In genomic region chr19:45812115-45812514, GRCm38 (mm10) we compare ENCODE assay signal across 7 mouse cellular contexts. TPM values are rescaled to one million over a fixed set of nuclear protein-coding genes. Genes with fewer than 3 reads are reported as not detected.
A peak's percentile ranks its signal among the peaks of the same experiment; 100 is the strongest.
DNase-seq lines count a peak whose midpoint lies in the region; ATAC-seq and TF ChIP-seq lines count a peak whose summit lies in the region.

No protein-coding gene starts in this region.

- peak overlapping the region; percentile 73 for H3K4me3 ChIP-seq in ES-Bruce4 (ENCODE audit: low read depth, low read length)
- peak overlapping the region; percentile 11 for H3K4me3 ChIP-seq in erythroblast, embryonic 14.5 days (replicated peaks)
- H3K4me3 ChIP-seq in liver, embryonic 15.5 days (replicated peaks): peak overlapping the region; percentile 41

- peak; percentile 63 for ATAC-seq in inflammation-experienced regulatory T-cells, adult 6 months
- peak; percentile 34; the same call in 1 of the 2 replicates for ATAC-seq in liver, embryonic 15.5 days (ENCODE audit: insufficient read depth)

- H3K4me2 ChIP-seq in liver, embryonic 15.5 days: peak overlapping the region; percentile 69

- WGBS in liver, embryonic 15.5 days (ENCODE audit: insufficient replicate concordance): 1% methylated on average over 16 of the region's 16 CpGs

- H3K27ac ChIP-seq in ES-Bruce4 (ENCODE audit: insufficient read depth, low read length): no peak overlapping the region
- no peak overlapping the region for H3K27ac ChIP-seq in liver, embryonic 15.5 days (replicated peaks)

- no peaks in the 10 kb centered on the region for H3K36me3 ChIP-seq in ES-Bruce4 (ENCODE audit: control insufficient read depth, insufficient read depth, low read length, poor library complexity, severe bottlenecking)
- H3K36me3 ChIP-seq in erythroblast, embryonic 14.5 days (ENCODE audit: control insufficient read depth): no peaks in the 10 kb centered on the region
- H3K36me3 ChIP-seq in liver, embryonic 15.5 days (replicated peaks): no peaks in the 10 kb centered on the region

- TF ChIP-seq POLR2A in ES-Bruce4 (IDR thresholded peaks at IDR 0.05; ENCODE audit: insufficient read depth, low read length): no peak

- peak overlapping the region; percentile 17; the same call in 1 of the 2 replicates for H3K9ac ChIP-seq in ES-Bruce4 (ENCODE audit: low read depth, poor library complexity, severe bottlenecking)
- peak overlapping the region; percentile 13; the same call in 1 of the 2 replicates for H3K9ac ChIP-seq in liver, embryonic 15.5 days

- TF ChIP-seq EP300 in ES-Bruce4 (IDR thresholded peaks at IDR 0.05; ENCODE audit: insufficient read depth, low read depth, low read length): no peak

- no peak for TF ChIP-seq CTCF in ES-Bruce4 (IDR thresholded peaks at IDR 0.05; ENCODE audit: low read depth, low read length)

- no peaks in the 10 kb centered on the region for H3K9me3 ChIP-seq in ES-Bruce4 (replicated peaks; ENCODE audit: control insufficient read depth, insufficient read depth, low read length, poor library complexity, severe bottlenecking)
- no peaks in the 10 kb centered on the region for H3K9me3 ChIP-seq in erythroblast, embryonic 14.5 days (ENCODE audit: control insufficient read depth, low read length)
- no peaks in the 10 kb centered on the region for H3K9me3 ChIP-seq in liver, embryonic 15.5 days (replicated peaks)

- peaks cover 1% of the 10 kb centered on the region for H3K4me1 ChIP-seq in ES-Bruce4 (ENCODE audit: control insufficient read depth, insufficient read depth, low read length)
- peaks cover 11% of the 10 kb centered on the region for H3K4me1 ChIP-seq in erythroblast, embryonic 14.5 days (ENCODE audit: control insufficient read depth)
- H3K4me1 ChIP-seq in liver, embryonic 15.5 days (replicated peaks): peaks cover 26% of the 10 kb centered on the region

- peak; percentile 73 to 88 for DNase-seq in adrenal gland, adult (ENCODE audit: inconsistent age in 2 of 2, low spot score in 1 of 2)
- DNase-seq in neural tube, embryonic 10.5 days (ENCODE audit: extremely low spot score, low spot score): peak; percentile 56
- DNase-seq in layer of hippocampus, postnatal 36 days: no peak

- H3K27me3 ChIP-seq in ES-Bruce4 (ENCODE audit: control insufficient read depth, insufficient read depth, low read length, poor library complexity, severe bottlenecking): no peaks in the 10 kb centered on the region
- H3K27me3 ChIP-seq in erythroblast, embryonic 14.5 days (ENCODE audit: control insufficient read depth): peaks cover 64% of the 10 kb centered on the region
- H3K27me3 ChIP-seq in liver, embryonic 15.5 days: peaks cover 60% of the 10 kb centered on the region

RNA-seq across cellular contexts. Expression of gene Kcnip2, which starts 3.7 kb away (rescaled TPM):
- polyA plus RNA-seq in ES-Bruce4 (2011; ENCODE audit: insufficient read depth, insufficient read length, low read depth, missing spikeins): 3.1 and 4.2 TPM in 2 replicates
- polyA plus RNA-seq in erythroblast, embryonic 14.5 days (2012): 0.33 and 0.46 TPM in 2 replicates
- 10 to 100 TPM in 2 of 3 experiments, 1 to 10 TPM in 1; 3.4 to 13.9 (median 10.1) TPM for polyA plus RNA-seq in inflammation-experienced regulatory T-cells, adult 6 months (2017; shearing (Covaris generic))
- polyA plus RNA-seq in liver, embryonic 15.5 days (2015; fragmentation: Nextera tagmentation; extraction: Ambion mirVana): 2.4 and 2.5 TPM in 2 replicates
- total RNA-seq in layer of hippocampus, postnatal 36 days (2021): 100 to 1,000 TPM; 228 to 229 TPM

RNA-seq across cellular contexts. Expression of gene Mgea5, which starts 28.5 kb away (rescaled TPM):
- 177 and 181 TPM in 2 replicates for polyA plus RNA-seq in ES-Bruce4 (2011; ENCODE audit: insufficient read depth, insufficient read length, low read depth, missing spikeins)
- 1.9 and 2.3 TPM in 2 replicates for polyA plus RNA-seq in erythroblast, embryonic 14.5 days (2012)
- 100 to 1,000 TPM; 124 to 242 (median 205) TPM for polyA plus RNA-seq in inflammation-experienced regulatory T-cells, adult 6 months (2017; shearing (Covaris generic))
- polyA plus RNA-seq in liver, embryonic 15.5 days (2015; fragmentation: Nextera tagmentation; extraction: Ambion mirVana): 16.9 and 20.2 TPM in 2 replicates
- 100 to 1,000 TPM; 163 to 171 TPM for total RNA-seq in layer of hippocampus, postnatal 36 days (2021)

Comparison
In these comparisons a context has a peak if more than half of its experiments do, and no peak if none do; other contexts are left out.
1. H3K4me3 ChIP-seq: peak in every context shown above with its lines; median percentile 73 in ES-Bruce4; 41 in liver, embryonic 15.5 days; 11 in erythroblast, embryonic 14.5 days.
2. DNase-seq: peak in adrenal gland, adult (2 of 2) and neural tube, embryonic 10.5 days (single experiment); none in layer of hippocampus, postnatal 36 days (0 of 2).